Mouse (Mus musculus): ENCODE results near the gene Ubr2. TPM values are rescaled to one million over a fixed set of nuclear protein-coding genes. Genes with fewer than 3 reads are reported as not detected.

The Ubr2 gene
- total and polyA plus RNA-seq, 3 experiments: 15.3 to 353 (median 33.8) TPM

DNA sequence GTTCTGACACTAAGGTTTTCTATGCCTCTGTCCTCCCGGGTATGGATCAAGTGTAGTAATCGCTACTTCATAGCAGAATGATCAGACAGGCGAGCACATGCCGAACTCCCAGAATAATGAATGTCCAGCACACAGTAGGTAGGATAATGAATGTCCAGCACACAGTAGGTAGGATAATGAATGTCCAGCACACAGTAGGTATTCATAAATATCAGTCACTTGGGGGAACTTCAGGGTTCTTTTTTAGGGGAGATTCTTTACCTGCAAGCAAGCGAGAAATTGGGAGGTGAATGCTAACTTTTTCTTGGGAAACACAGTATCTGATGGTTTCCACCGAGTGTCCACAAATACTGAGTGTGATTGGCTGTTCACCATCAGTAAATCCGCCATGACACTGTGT lies 37.8 kb downstream of the Ubr2 start:
- no peaks in the 10 kb centered on the region for H3K9me3 ChIP-seq (replicated peaks; ENCODE audit: insufficient read depth, low read length)
- TF ChIP-seq ZKSCAN1 (IDR thresholded peaks at IDR 0.05; ENCODE audit: low read depth, low read length) (peak; percentile 95), TBP (IDR thresholded peaks at IDR 0.05; ENCODE audit: low read depth, low read length) (no peak), MAX (IDR thresholded peaks at IDR 0.05; ENCODE audit: low read length) (no peak), HCFC1 (IDR thresholded peaks at IDR 0.05; ENCODE audit: low read depth, low read length) (no peak), CTCF (IDR thresholded peaks at IDR 0.05 in 2 of 3, conservative IDR thresholded peaks at IDR 0.05 in 1 of 3; ENCODE audit: control insufficient read depth in 1 of 3, insufficient read depth in 1 of 3, low read depth in 2 of 3, low read length in 3 of 3, poor library complexity in 1 of 3, severe bottlenecking in 1 of 3) (no peak), RCOR1 (IDR thresholded peaks at IDR 0.05; ENCODE audit: low read depth, low read length) (no peak), EP300 (IDR thresholded peaks at IDR 0.05; ENCODE audit: low read depth in 1 of 2, low read length in 2 of 2) (no peak), POLR2AphosphoS5 (IDR thresholded peaks at IDR 0.05; ENCODE audit: borderline replicate concordance, low read depth, low read length) (no peak)
- no peak for DNase-seq (ENCODE audit: low read depth, low spot score)

DNA sequence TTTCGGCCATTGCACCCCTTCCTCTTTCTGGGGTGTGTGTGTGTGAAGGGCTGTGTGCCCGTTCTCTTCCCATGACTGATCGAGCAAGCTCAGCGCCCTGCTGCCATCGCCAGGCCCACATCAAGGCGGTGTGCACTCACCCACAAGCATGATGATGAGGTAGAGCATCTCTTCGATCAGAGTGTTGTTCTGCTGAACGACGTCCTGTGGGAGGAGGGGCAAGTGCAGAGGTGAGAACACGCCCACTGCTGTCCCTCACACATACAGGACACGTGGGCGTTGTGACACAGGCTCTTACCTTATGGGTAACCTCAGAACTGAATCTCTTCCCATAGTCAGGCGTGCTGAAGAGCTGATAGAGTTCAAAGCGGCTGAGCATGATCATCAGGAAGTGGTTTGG lies 43.5 kb downstream of the Ubr2 start:
- DNase-seq (ENCODE audit: low read depth, low spot score): no peak
- peaks cover 7% of the 10 kb centered on the region in 2 experiments for H3K4me1 ChIP-seq (ENCODE audit: control insufficient read depth in 1 of 2, insufficient read depth in 2 of 2, low read length in 2 of 2)

More for the DNA sequence above, 37.8 kb downstream of the Ubr2 start:
- no peaks in the 10 kb centered on the region for H3K79me2 ChIP-seq (ENCODE audit: control insufficient read depth, insufficient read depth, low read length, poor library complexity)
- H3K27me3 ChIP-seq (ENCODE audit: control insufficient read depth in 1 of 2, insufficient read depth in 2 of 2, low read length in 2 of 2): no peaks in the 10 kb centered on the region
- peaks cover 0 to 44% of the 10 kb centered on the region in 2 experiments; a peak in 2 of 4 replicates for H3K36me3 ChIP-seq (ENCODE audit: control insufficient read depth in 1 of 2, insufficient read depth in 2 of 2, low read length in 2 of 2)
- no peak overlapping the region for H3K4me3 ChIP-seq (ENCODE audit: control insufficient read depth in 1 of 2, insufficient read depth in 1 of 2, low read depth in 2 of 2, low read length in 2 of 2)
- no peaks in the 10 kb centered on the region for H3K4me1 ChIP-seq (ENCODE audit: control insufficient read depth in 1 of 2, insufficient read depth in 2 of 2, low read length in 2 of 2)
- no peak overlapping the region for H3K27ac ChIP-seq (ENCODE audit: control insufficient read depth, low read depth, low read length)
- H3K9ac ChIP-seq (ENCODE audit: control insufficient read depth, low read depth, low read length, poor library complexity, severe bottlenecking): no peak overlapping the region

DNA sequence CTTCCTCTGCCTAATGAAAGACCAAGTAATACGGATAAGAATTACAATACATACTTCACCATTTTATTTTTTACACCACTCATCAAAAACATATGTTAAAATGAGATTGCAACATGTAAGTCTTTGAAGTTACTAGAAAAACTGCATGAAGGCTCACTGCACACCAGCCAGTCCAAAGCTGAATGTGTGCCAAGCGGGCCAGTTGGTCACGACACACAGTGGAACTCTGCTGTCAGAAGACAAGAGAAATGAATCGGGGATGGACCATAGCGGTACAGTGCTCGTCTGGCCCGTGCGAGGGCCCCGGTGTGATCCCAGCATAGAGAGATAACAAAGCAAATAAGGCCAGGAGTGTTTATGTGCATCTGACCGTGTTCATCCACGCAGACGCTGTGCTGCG lies 47.2 kb downstream of the Ubr2 start:
- Histone ChIP-seq H3K9me3 (replicated peaks; ENCODE audit: insufficient read depth, low read length) (no peaks in the 10 kb centered on the region), H3K79me2 (ENCODE audit: control insufficient read depth, insufficient read depth, low read length, poor library complexity) (no peaks in the 10 kb centered on the region), H3K9ac (ENCODE audit: control insufficient read depth, low read depth, low read length, poor library complexity, severe bottlenecking) (no peak overlapping the region), H3K4me1 (ENCODE audit: control insufficient read depth in 1 of 2, insufficient read depth in 2 of 2, low read length in 2 of 2) (peaks cover 7 to 11% of the 10 kb centered on the region in 2 experiments), H3K27ac (ENCODE audit: control insufficient read depth, low read depth, low read length) (no peak overlapping the region), H3K27me3 (ENCODE audit: control insufficient read depth in 1 of 2, insufficient read depth in 2 of 2, low read length in 2 of 2) (no peaks in the 10 kb centered on the region), H3K36me3 (ENCODE audit: control insufficient read depth in 1 of 2, insufficient read depth in 2 of 2, low read length in 2 of 2) (peaks cover 13 to 37% of the 10 kb centered on the region in 2 experiments), H3K4me3 (ENCODE audit: control insufficient read depth in 1 of 2, insufficient read depth in 1 of 2, low read depth in 2 of 2, low read length in 2 of 2) (no peak overlapping the region)
- TF ChIP-seq MAX (IDR thresholded peaks at IDR 0.05; ENCODE audit: low read length): no peak
- TF ChIP-seq SIN3A (IDR thresholded peaks at IDR 0.05; ENCODE audit: low read length): no peak
- no peak for TF ChIP-seq ELF1 (IDR thresholded peaks at IDR 0.05; ENCODE audit: low read depth, low read length)
- TF ChIP-seq RCOR1 (IDR thresholded peaks at IDR 0.05; ENCODE audit: low read depth, low read length): no peak
- TF ChIP-seq GATA1 (IDR thresholded peaks at IDR 0.05; ENCODE audit: low read depth, low read length): no peak
- no peak for TF ChIP-seq TBP (IDR thresholded peaks at IDR 0.05; ENCODE audit: low read depth, low read length)
- TF ChIP-seq MEF2A (IDR thresholded peaks at IDR 0.05; ENCODE audit: extremely low read depth, insufficient replicate concordance, low read depth, low read length, poor library complexity, severe bottlenecking): no peak
- no peak for TF ChIP-seq HCFC1 (IDR thresholded peaks at IDR 0.05; ENCODE audit: low read depth, low read length)
- TF ChIP-seq MAFK (IDR thresholded peaks at IDR 0.05; ENCODE audit: borderline replicate concordance, low read depth, low read length): no peak
- TF ChIP-seq RAD21 (IDR thresholded peaks at IDR 0.05; ENCODE audit: low read depth, low read length): no peak
- no peak for TF ChIP-seq CTCF (IDR thresholded peaks at IDR 0.05 in 2 of 3, conservative IDR thresholded peaks at IDR 0.05 in 1 of 3; ENCODE audit: control insufficient read depth in 1 of 3, insufficient read depth in 1 of 3, low read depth in 2 of 3, low read length in 3 of 3, poor library complexity in 1 of 3, severe bottlenecking in 1 of 3)
- no peak for TF ChIP-seq ETS1 (IDR thresholded peaks at IDR 0.05; ENCODE audit: low read depth, low read length)
- TF ChIP-seq KAT2A (conservative IDR thresholded peaks at IDR 0.05; ENCODE audit: low read depth, low read length): no peak
- no peak for TF ChIP-seq BHLHE40 (IDR thresholded peaks at IDR 0.05; ENCODE audit: borderline replicate concordance, low read depth, low read length)
- TF ChIP-seq MYC (IDR thresholded peaks at IDR 0.05; ENCODE audit: low read depth, low read length): no peak
- TF ChIP-seq NRF1 (IDR thresholded peaks at IDR 0.05; ENCODE audit: insufficient read depth, low read depth, low read length, poor library complexity, severe bottlenecking): no peak
- TF ChIP-seq MAZ (IDR thresholded peaks at IDR 0.05; ENCODE audit: low read depth, low read length): no peak
- no peak for TF ChIP-seq ZKSCAN1 (IDR thresholded peaks at IDR 0.05; ENCODE audit: low read depth, low read length)
- no peak for TF ChIP-seq JUND (IDR thresholded peaks at IDR 0.05; ENCODE audit: low read depth, low read length)
- DNase-seq (ENCODE audit: low read depth, low spot score): no peak

More for the DNA sequence above, 43.5 kb downstream of the Ubr2 start:
- Histone ChIP-seq H3K4me3 (ENCODE audit: control insufficient read depth in 1 of 2, insufficient read depth in 1 of 2, low read depth in 2 of 2, low read length in 2 of 2) (no peak overlapping the region), H3K9me3 (replicated peaks; ENCODE audit: insufficient read depth, low read length) (no peaks in the 10 kb centered on the region), H3K79me2 (ENCODE audit: control insufficient read depth, insufficient read depth, low read length, poor library complexity) (no peaks in the 10 kb centered on the region), H3K9ac (ENCODE audit: control insufficient read depth, low read depth, low read length, poor library complexity, severe bottlenecking) (no peak overlapping the region), H3K36me3 (ENCODE audit: control insufficient read depth in 1 of 2, insufficient read depth in 2 of 2, low read length in 2 of 2) (peaks cover 9 to 43% of the 10 kb centered on the region in 2 experiments), H3K27ac (ENCODE audit: control insufficient read depth, low read depth, low read length) (no peak overlapping the region), H3K27me3 (ENCODE audit: control insufficient read depth in 1 of 2, insufficient read depth in 2 of 2, low read length in 2 of 2) (no peaks in the 10 kb centered on the region)
- TF ChIP-seq SMC3 (IDR thresholded peaks at IDR 0.05; ENCODE audit: low read depth, low read length): no peak
- TF ChIP-seq NRF1 (IDR thresholded peaks at IDR 0.05; ENCODE audit: insufficient read depth, low read depth, low read length, poor library complexity, severe bottlenecking): no peak
- TF ChIP-seq MEF2A (IDR thresholded peaks at IDR 0.05; ENCODE audit: extremely low read depth, insufficient replicate concordance, low read depth, low read length, poor library complexity, severe bottlenecking): no peak
- no peak for TF ChIP-seq MAZ (IDR thresholded peaks at IDR 0.05; ENCODE audit: low read depth, low read length)
- TF ChIP-seq MYC (IDR thresholded peaks at IDR 0.05; ENCODE audit: low read depth, low read length): no peak
- TF ChIP-seq POLR2AphosphoS2 (IDR thresholded peaks at IDR 0.05; ENCODE audit: low read length): no peak
- no peak for TF ChIP-seq BHLHE40 (IDR thresholded peaks at IDR 0.05; ENCODE audit: borderline replicate concordance, low read depth, low read length)

All from MEL (cell line).